Mouse (Mus musculus): Measurements from ENCODE around the gene Mzf1. TPM values are rescaled to one million over a fixed set of nuclear protein-coding genes. Genes with fewer than 3 reads are reported as not detected.

The Mzf1 gene
- total and polyA plus RNA-seq, 2 experiments from 2014 or later = 0.83 to 8.4 TPM

GRCm38 (mm10) chr7:13035211-13035855, 19.2 kb downstream of the Mzf1 start:
- H3K27me3 ChIP-seq (ENCODE audit: control insufficient read depth, insufficient read depth, low read length) = no peaks in the 10 kb centered on the region
- H3K27ac ChIP-seq (ENCODE audit: low read depth) = peak overlapping the region; percentile 94; the same call in 1 of the 2 replicates
- H3K4me2 ChIP-seq (ENCODE audit: low read depth, low read length) = peak overlapping the region; percentile 92; the same call in 1 of the 2 replicates
- no peak overlapping the region for H3K4me3 ChIP-seq (ENCODE audit: low read depth, low read length)
- peaks cover 35% of the 10 kb centered on the region for H3K36me3 ChIP-seq (replicated peaks; ENCODE audit: control insufficient read depth, insufficient read depth, low read length)
- no peak for ATAC-seq (ENCODE audit: insufficient read depth, low read depth)
- no peak overlapping the region for H3K9ac ChIP-seq (replicated peaks; ENCODE audit: low read depth, low read length)
- no peak for DNase-seq (ENCODE audit: low spot score)
- H3K9me3 ChIP-seq (replicated peaks; ENCODE audit: control insufficient read depth, low read length) = no peaks in the 10 kb centered on the region
- TF ChIP-seq EP300 (IDR thresholded peaks at IDR 0.05; ENCODE audit: low read depth) (no peak), CTCF (IDR thresholded peaks at IDR 0.05; ENCODE audit: low read depth) (no peak)
- WGBS = 88% methylated on average over 17 of the region's 17 CpGs
- H3K4me1 ChIP-seq (ENCODE audit: control insufficient read depth, insufficient read depth) = peaks cover 32% of the 10 kb centered on the region

GRCm38 (mm10) chr7:13034148-13034977, 20.2 kb downstream of the Mzf1 start, which contains the start of gene Chmp2a:
Chmp2a (minus strand) TSS chr7:13034807.
- peak within 1 kb of the TSS; percentile 94 for H3K27ac ChIP-seq (ENCODE audit: low read depth)
- peak within 1 kb of the TSS; percentile 79 for H3K4me3 ChIP-seq (ENCODE audit: low read depth, low read length)
- H3K4me1 ChIP-seq (ENCODE audit: control insufficient read depth, insufficient read depth) = peaks cover 31% of the 10 kb centered on the region
- WGBS = under 1% methylated on average over 45 of the region's 45 CpGs
- H3K36me3 ChIP-seq (replicated peaks; ENCODE audit: control insufficient read depth, insufficient read depth, low read length) = peaks cover 45% of the 10 kb centered on the region
- H3K9ac ChIP-seq (replicated peaks; ENCODE audit: low read depth, low read length) = peak within 1 kb of the TSS; percentile 89
- DNase-seq (ENCODE audit: low spot score) (peak; percentile 96), ATAC-seq (ENCODE audit: insufficient read depth, low read depth) (peak; percentile 82)
- H3K27me3 ChIP-seq (ENCODE audit: control insufficient read depth, insufficient read depth, low read length) = no peaks in the 10 kb centered on the region
- H3K9me3 ChIP-seq (replicated peaks; ENCODE audit: control insufficient read depth, low read length) = no peaks in the 10 kb centered on the region
- no peak for TF ChIP-seq CTCF (IDR thresholded peaks at IDR 0.05; ENCODE audit: low read depth)
- peak; percentile 91 for TF ChIP-seq EP300 (IDR thresholded peaks at IDR 0.05; ENCODE audit: low read depth)
- peak within 1 kb of the TSS; percentile 92 for H3K4me2 ChIP-seq (ENCODE audit: low read depth, low read length)

GRCm38 (mm10) chr7:13033451-13034147, 21.0 kb downstream of the Mzf1 start:
- Histone ChIP-seq H3K4me2 (ENCODE audit: low read depth, low read length) (peak overlapping the region; percentile 92), H3K36me3 (replicated peaks; ENCODE audit: control insufficient read depth, insufficient read depth, low read length) (peaks cover 52% of the 10 kb centered on the region), H3K4me1 (ENCODE audit: control insufficient read depth, insufficient read depth) (peaks cover 23% of the 10 kb centered on the region), H3K27ac (ENCODE audit: low read depth) (peak overlapping the region; percentile 94), H3K9ac (replicated peaks; ENCODE audit: low read depth, low read length) (peak overlapping the region; percentile 89), H3K27me3 (ENCODE audit: control insufficient read depth, insufficient read depth, low read length) (no peaks in the 10 kb centered on the region), H3K9me3 (replicated peaks; ENCODE audit: control insufficient read depth, low read length) (no peaks in the 10 kb centered on the region), H3K4me3 (ENCODE audit: low read depth, low read length) (peak overlapping the region; percentile 79)
- WGBS = 37% methylated on average over 13 of the region's 13 CpGs
- DNase-seq (ENCODE audit: low spot score) (no peak), ATAC-seq (ENCODE audit: insufficient read depth, low read depth) (no peak)
- TF ChIP-seq EP300 (IDR thresholded peaks at IDR 0.05; ENCODE audit: low read depth) (no peak), CTCF (IDR thresholded peaks at IDR 0.05; ENCODE audit: low read depth) (no peak)

GRCm38 (mm10) chr7:13032541-13032940, 22.0 kb downstream of the Mzf1 start:
- H3K9me3 ChIP-seq (replicated peaks; ENCODE audit: control insufficient read depth, low read length) = no peaks in the 10 kb centered on the region
- peaks cover 23% of the 10 kb centered on the region for H3K4me1 ChIP-seq (ENCODE audit: control insufficient read depth, insufficient read depth)
- ATAC-seq (ENCODE audit: insufficient read depth, low read depth) (no peak), DNase-seq (ENCODE audit: low spot score) (no peak)
- WGBS = 88% methylated on average over 7 of the region's 7 CpGs
- H3K27ac ChIP-seq (ENCODE audit: low read depth) = no peak overlapping the region
- H3K36me3 ChIP-seq (replicated peaks; ENCODE audit: control insufficient read depth, insufficient read depth, low read length) = peaks cover 63% of the 10 kb centered on the region
- H3K4me3 ChIP-seq (ENCODE audit: low read depth, low read length) = no peak overlapping the region
- H3K9ac ChIP-seq (replicated peaks; ENCODE audit: low read depth, low read length) = no peak overlapping the region
- TF ChIP-seq EP300 (IDR thresholded peaks at IDR 0.05; ENCODE audit: low read depth) (no peak), CTCF (IDR thresholded peaks at IDR 0.05; ENCODE audit: low read depth) (no peak)
- H3K4me2 ChIP-seq (ENCODE audit: low read depth, low read length) = no peak overlapping the region
- H3K27me3 ChIP-seq (ENCODE audit: control insufficient read depth, insufficient read depth, low read length) = no peaks in the 10 kb centered on the region

GRCm38 (mm10) chr7:13031983-13032382, 22.6 kb downstream of the Mzf1 start:
- no peak overlapping the region for H3K4me2 ChIP-seq (ENCODE audit: low read depth, low read length)
- TF ChIP-seq CTCF (IDR thresholded peaks at IDR 0.05; ENCODE audit: low read depth) (no peak), EP300 (IDR thresholded peaks at IDR 0.05; ENCODE audit: low read depth) (no peak)
- no peaks in the 10 kb centered on the region for H3K27me3 ChIP-seq (ENCODE audit: control insufficient read depth, insufficient read depth, low read length)
- no peak overlapping the region for H3K27ac ChIP-seq (ENCODE audit: low read depth)
- H3K4me1 ChIP-seq (ENCODE audit: control insufficient read depth, insufficient read depth) = peaks cover 22% of the 10 kb centered on the region
- H3K9ac ChIP-seq (replicated peaks; ENCODE audit: low read depth, low read length) = no peak overlapping the region
- H3K4me3 ChIP-seq (ENCODE audit: low read depth, low read length) = no peak overlapping the region
- H3K9me3 ChIP-seq (replicated peaks; ENCODE audit: control insufficient read depth, low read length) = no peaks in the 10 kb centered on the region
- 81% methylated on average over 2 of the region's 2 CpGs for WGBS
- DNase-seq (ENCODE audit: low spot score) (no peak), ATAC-seq (ENCODE audit: insufficient read depth, low read depth) (no peak)
- H3K36me3 ChIP-seq (replicated peaks; ENCODE audit: control insufficient read depth, insufficient read depth, low read length) = peaks cover 69% of the 10 kb centered on the region
